Comparison of ENCODE assay signal across 9 mouse cellular contexts in the genomic region with DNA sequence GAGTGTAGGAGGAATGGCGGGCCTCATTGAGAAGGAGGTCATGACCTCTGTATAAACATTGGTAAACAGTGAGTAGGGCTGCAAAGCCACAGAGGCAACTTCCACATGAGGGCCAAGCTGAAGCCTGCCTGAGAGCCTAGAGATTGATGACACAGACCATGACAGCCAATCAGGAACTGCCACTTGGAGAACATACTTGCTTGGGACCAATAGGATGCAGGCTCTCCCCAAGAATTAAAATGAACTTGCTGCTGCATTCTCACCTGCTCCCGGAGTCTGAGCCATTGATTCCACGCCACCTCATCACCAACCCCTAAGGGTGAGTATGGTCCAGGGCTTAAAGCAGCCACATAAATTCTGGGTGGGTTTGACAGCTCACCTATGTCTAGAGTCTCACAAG.
A peak's percentile ranks its signal among the peaks of the same experiment; 100 is the strongest.
DNase-seq lines count a peak whose midpoint lies in the region; ATAC-seq and TF ChIP-seq lines count a peak whose summit lies in the region.
"Had no signal": no experiment of that assay in that cellular context is flagged by ENCODE, and none has a peak within 500 bp of the region (broad histone marks: within the 10 kb centered on the region; RNA-seq: fewer than 3 reads in every experiment).

No protein-coding gene starts in this region.

- H3K4me1 ChIP-seq in lung, adult 2 months (ENCODE audit: control insufficient read depth, insufficient read depth, low read length): no peaks in the 10 kb centered on the region
- H3K4me1 ChIP-seq in lung, embryonic 15.5 days: 0 out of 2 replicates have a peak, but pooled peaks cover 3% of the 10 kb centered on the region
- no peaks in the 10 kb centered on the region for H3K4me1 ChIP-seq in forebrain, embryonic 16.5 days (replicated peaks; ENCODE audit: control insufficient read depth, insufficient read depth, low read length)

- peak; percentile 49; the same call in 1 of the 2 replicates for ATAC-seq in lung, embryonic 15.5 days (ENCODE audit: borderline replicate concordance, extremely low read depth, low FRiP score, low TSS enrichment)
- ATAC-seq in forebrain, embryonic 16.5 days: no peak

- TF ChIP-seq POLR2A in lung, adult 2 months (IDR thresholded peaks at IDR 0.05; ENCODE audit: borderline replicate concordance, extremely low read depth, low read depth, low read length): no peak

- H3K9ac ChIP-seq in lung, embryonic 15.5 days: no peak overlapping the region
- H3K9ac ChIP-seq in forebrain, embryonic 16.5 days (replicated peaks; ENCODE audit: low read depth, low read length): no peak overlapping the region

- no peaks in the 10 kb centered on the region for H3K36me3 ChIP-seq in lung, embryonic 15.5 days
- no peaks in the 10 kb centered on the region for H3K36me3 ChIP-seq in forebrain, embryonic 16.5 days (ENCODE audit: control insufficient read depth, insufficient read depth)

- no peak for TF ChIP-seq CTCF in lung, adult 2 months (IDR thresholded peaks at IDR 0.05; ENCODE audit: insufficient read depth, low read length)

- no peaks in the 10 kb centered on the region for H3K9me3 ChIP-seq in lung, embryonic 15.5 days
- H3K9me3 ChIP-seq in forebrain, embryonic 16.5 days (ENCODE audit: control insufficient read depth, low read length): no peaks in the 10 kb centered on the region

- no peak overlapping the region for H3K27ac ChIP-seq in lung, embryonic 15.5 days
- H3K27ac ChIP-seq in forebrain, embryonic 16.5 days (ENCODE audit: low read length): no peak overlapping the region

- H3K4me3 ChIP-seq in lung, adult 2 months (replicated peaks; ENCODE audit: extremely low read depth, low read depth, low read length): no peak overlapping the region
- no peak overlapping the region for H3K4me3 ChIP-seq in lung, embryonic 15.5 days
- no peak overlapping the region for H3K4me3 ChIP-seq in forebrain, embryonic 16.5 days (replicated peaks; ENCODE audit: low read length)

- no peaks in the 10 kb centered on the region for H3K27me3 ChIP-seq in lung, embryonic 15.5 days
- no peaks in the 10 kb centered on the region for H3K27me3 ChIP-seq in forebrain, embryonic 16.5 days (replicated peaks; ENCODE audit: control insufficient read depth, insufficient read depth, low read length)

- WGBS in lung, adult 2 months: 58% methylated on average over 3 of the region's 3 CpGs
- 53% methylated on average over 3 of the region's 3 CpGs for WGBS in lung, embryonic 15.5 days
- 64% methylated on average over 3 of the region's 3 CpGs for WGBS in forebrain, embryonic 16.5 days

- peak; percentile 9 to 52 for DNase-seq in adrenal gland, adult (ENCODE audit: inconsistent age in 2 of 2, low spot score in 1 of 2)
- no peak for DNase-seq in adrenal gland, adult 18-20 months (ENCODE audit: low spot score in 2 of 2)
- peak; percentile 8 to 20 for DNase-seq in lung, adult 18-20 months
- DNase-seq in lung, adult 2 months: no peak
- peak; percentile 67 for DNase-seq in yolk sac, embryonic 10.5 days (ENCODE audit: low spot score)
- DNase-seq in urinary bladder, postnatal 36 days (ENCODE audit: low spot score in 2 of 2): no peak
- DNase-seq: cerebellum, adult 9-11 months had no signal

- H3K4me2 ChIP-seq in lung, embryonic 15.5 days: no peak overlapping the region
- no peak overlapping the region for H3K4me2 ChIP-seq in forebrain, embryonic 16.5 days (ENCODE audit: low read length)

Comparison
In these comparisons a context has a peak if more than half of its experiments do, and no peak if none do; other contexts are left out.
1. DNase-seq: peak in adrenal gland, adult (2 of 2), lung, adult 18-20 months (2 of 2) and yolk sac, embryonic 10.5 days (single experiment); none in adrenal gland, adult 18-20 months (0 of 2), lung, adult 2 months (single experiment) and urinary bladder, postnatal 36 days (0 of 2).